Mouse (Mus musculus) stomach, postnatal 0 days (tissue): Measurements from ENCODE around the gene Rasa4.

Experiments used
- CTCF ChIP-seq: IDR thresholded peaks from 2 replicates; pipeline ENCODE4 v1.5.1; 2016; ENCODE audit warnings: antibody characterized with exemption, low read depth, mild to moderate bottlenecking, moderate library complexity
- EP300 ChIP-seq: optimal IDR thresholded peaks from 2 replicates; pipeline ENCODE3; 2016; ENCODE audit warnings: antibody characterized with exemption

- peak; percentile 93 for TF ChIP-seq CTCF
- no peak for TF ChIP-seq EP300
Measured at GRCm38 (mm10) chr5:136045987-136046386, 37.7 kb upstream of the Rasa4 start.
